Mouse (Mus musculus): ENCODE measurements at regions not wholly inside any gene's neighbourhood (a gene's known extent, or its start where the extent isn't known, plus 50 kb on each side); places are given as distances from the start of the nearest gene placed in this dataset.

DNA sequence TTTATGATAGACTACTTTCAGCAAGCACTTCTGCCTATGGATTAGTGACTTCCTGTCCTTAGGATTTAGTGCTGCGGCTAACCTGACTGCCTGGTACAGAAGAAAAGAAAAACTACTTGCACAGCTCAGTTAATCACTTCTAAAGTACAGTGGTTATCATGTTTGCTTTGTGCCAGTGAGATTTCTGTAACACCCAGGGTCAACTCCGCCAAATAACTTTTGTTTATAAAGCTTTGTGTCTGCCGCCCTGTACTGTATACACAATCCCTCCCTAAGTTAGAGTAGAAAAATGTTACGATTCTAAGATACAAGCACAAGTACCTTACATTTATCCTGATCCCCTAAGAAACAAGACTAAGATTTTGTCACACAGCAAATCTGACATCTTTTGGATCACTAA lies 120.1 kb upstream of the Ift57 start:
- no peak for DNase-seq

DNA sequence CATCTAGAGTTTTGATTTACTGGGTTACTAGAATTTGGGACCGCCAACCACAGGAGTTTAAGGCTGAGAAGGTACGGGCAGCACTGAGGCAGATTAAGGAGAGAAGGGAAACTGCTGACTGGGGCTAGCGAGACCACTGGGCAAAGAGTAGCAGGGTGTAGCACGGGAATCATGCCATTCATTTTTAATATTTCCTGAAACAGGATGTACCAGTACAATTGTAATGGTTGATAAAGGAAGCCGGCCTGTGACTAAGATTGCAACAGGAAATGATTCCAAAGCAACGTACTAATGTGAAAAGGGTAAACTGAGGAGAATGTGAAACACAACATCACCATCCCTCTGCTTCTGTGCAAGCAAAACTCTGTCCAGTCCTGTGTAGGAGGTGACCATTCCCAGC lies 118.3 kb upstream of the Ift57 start:
- no peak for DNase-seq

GRCm38 (mm10) chr16:49606500-49606899 lies 92.5 kb upstream of the Ift57 start:
- DNase-seq: no peak

DNA sequence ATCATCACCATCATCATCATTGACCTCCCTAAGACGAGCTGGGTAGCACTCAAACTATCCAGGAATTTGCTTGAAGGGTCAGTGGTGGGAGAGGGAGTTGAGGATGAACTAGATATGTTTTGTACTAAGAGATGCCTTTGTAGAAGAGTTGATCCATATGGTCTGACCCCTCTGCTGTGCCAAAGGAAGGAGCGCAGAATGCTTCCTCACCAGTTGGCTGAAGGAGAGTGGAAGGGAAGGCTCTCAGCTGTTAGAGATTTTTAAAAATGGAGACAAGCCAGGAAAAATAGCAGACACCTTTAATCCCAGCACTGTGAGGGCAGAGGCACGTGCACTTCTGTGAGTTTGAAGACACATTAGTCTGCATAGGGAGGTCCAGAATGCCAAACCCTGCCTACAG lies 84.2 kb upstream of the Ift57 start:
- no peak for DNase-seq

DNA sequence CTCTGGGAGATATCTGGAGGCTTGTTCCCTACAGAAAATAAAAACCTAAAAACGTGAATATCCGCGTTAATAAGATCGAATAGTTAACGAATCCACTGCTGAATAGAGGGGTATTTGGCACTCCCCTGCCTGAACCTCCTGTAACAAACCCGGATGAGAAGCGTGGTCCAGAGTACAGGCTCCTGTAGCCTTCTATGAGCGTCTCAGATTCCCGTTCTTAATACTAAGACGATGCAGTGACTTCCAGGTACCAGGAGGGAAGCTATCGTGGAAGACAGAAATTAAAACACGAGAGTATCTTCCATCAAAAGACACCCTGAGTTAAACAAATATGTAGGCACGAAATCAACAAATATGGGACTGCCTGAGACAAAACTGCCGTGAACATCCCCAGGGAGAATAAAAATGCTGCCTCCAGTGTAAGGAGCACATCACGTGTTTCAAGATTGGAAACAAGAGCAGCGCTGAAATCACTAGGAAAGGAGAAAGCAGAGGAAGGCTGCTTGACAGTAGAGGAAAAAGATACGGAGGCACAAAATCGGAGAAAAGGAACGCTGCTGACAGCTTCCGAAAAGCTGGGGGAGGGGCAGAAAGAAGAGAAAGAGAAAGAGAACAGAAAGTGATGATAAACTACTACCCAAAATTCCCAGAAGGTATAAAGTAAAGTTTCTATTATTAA lies 83.6 kb upstream of the Ift57 start:
- DNase-seq: no peak

GRCm38 (mm10) chr16:49616263-49616872 lies 82.7 kb upstream of the Ift57 start:
- peak; percentile 4 for DNase-seq

GRCm38 (mm10) chr16:49633502-49633901 lies 65.5 kb upstream of the Ift57 start:
- DNase-seq: no peak

GRCm38 (mm10) chr16:49635506-49635905 lies 63.5 kb upstream of the Ift57 start:
- no peak for DNase-seq

- DNase-seq: no peak
Measured at GRCm38 (mm10) chr16:49636467-49636866, 62.6 kb upstream of the Ift57 start.

DNA sequence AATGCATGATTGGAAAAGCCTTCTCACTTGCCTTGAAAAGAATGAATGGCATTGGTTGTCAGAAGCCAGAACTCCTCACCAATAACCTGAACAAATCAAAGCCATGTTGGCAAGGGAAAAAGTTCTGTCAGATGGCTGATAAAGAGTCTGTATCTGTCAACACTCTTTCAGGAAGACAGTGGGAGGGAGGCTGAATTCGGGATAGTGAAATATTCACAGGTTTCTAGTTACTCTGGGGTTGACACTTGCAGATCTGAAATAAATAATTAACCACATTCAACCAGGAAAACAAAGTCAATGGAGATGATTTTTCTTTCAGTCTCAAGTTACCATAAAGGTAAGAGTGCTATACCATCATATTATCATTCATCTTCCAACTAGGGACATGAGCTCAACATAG lies 56.3 kb upstream of the Ift57 start:
- DNase-seq: no peak

DNA sequence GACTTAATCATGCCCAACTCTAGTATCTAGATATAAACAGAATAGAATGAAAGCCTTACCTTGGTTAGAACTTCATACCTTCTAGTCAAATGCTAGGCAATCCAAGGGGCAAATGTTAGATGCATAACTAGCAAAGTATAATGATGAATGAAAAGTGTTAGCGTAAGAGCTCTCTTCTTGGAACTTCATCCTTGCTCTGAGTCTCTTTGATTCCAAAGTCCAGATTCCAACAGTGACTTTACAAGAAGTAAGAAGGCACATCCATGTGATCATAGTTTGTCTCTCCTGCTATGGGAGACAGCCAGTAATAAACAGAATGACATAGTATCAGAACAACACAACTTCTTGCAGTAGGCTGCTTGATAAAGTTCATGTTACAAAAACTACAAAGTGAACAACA lies 54.6 kb upstream of the Ift57 start:
- DNase-seq: no peak

GRCm38 (mm10) chr16:49646479-49646878 lies 52.6 kb upstream of the Ift57 start:
- DNase-seq: no peak

Measured in adrenal gland, postnatal 10 days (tissue).